Mouse (Mus musculus): Measurements from ENCODE around the gene Dst. TPM values are rescaled to one million over a fixed set of nuclear protein-coding genes. Genes with fewer than 3 reads are reported as not detected.

Dst gene
- total RNA-seq, 2 experiments from 2014 or later, result 202 to 225 TPM

DNA sequence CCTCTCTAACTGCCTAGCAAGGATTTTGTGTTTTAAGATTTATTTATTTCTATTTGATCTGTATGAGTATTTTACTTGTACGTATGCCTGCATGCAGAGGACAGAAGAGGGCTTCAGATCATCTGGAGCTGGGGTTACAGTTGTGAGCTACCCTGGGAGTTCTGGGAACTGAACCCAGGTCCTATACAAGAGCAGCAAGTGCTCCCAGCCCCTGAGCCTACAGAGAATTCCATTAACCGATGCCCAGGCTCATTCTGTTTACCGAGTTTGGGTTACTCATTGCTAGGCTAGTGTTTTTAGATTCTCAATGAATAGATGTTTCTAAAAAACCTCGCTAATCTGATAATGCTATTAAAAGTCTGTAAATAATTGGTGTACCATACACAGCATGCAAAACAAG, 67.3 kb downstream of the Dst start:
- DNase-seq (ENCODE audit: low spot score in 2 of 2), result no peak

DNA sequence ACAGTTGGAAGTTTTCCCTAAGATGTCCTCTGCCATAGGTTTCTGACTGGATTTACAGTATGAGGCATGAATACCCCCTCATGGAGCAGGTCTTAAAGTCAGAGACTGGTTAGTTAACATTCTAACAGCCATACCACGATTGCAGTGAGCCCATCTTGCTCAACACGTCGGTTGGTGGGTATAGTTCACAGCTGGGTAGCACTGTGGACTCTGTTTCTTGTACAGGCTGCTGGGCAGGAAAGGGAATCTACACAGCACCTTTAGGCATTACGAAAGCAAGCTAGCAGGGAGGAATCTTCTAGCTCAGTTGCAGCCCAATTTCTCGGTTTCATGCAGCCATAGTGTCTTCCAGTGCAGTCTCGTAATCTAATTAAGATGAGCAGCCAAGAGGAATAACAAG, 69.8 kb downstream of the Dst start:
- no peak for DNase-seq (ENCODE audit: low spot score in 2 of 2)

DNA sequence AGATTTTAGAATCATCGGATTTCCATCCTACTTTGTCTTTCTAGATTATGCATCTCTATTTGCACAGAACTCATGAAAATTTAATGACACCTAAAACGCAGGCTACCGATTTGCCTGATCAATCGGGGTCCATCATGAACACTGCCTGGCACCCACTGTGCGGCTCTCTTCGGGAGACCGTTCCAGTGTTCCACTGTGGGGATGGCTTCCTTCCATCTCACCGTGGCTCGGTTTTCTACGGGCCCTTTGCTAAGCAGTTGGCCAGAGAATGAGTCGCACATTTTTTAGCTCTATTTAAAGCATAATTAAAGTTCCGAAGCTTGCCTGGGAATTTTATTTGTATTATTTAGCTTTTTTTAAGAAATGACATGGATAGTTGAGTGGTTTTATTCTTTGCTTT, 72.4 kb downstream of the Dst start:
- no peak for DNase-seq (ENCODE audit: low spot score in 2 of 2)

GRCm38 (mm10) chr1:33989643-33990042, 81.6 kb downstream of the Dst start:
- no peak for DNase-seq (ENCODE audit: low spot score in 2 of 2)

DNA sequence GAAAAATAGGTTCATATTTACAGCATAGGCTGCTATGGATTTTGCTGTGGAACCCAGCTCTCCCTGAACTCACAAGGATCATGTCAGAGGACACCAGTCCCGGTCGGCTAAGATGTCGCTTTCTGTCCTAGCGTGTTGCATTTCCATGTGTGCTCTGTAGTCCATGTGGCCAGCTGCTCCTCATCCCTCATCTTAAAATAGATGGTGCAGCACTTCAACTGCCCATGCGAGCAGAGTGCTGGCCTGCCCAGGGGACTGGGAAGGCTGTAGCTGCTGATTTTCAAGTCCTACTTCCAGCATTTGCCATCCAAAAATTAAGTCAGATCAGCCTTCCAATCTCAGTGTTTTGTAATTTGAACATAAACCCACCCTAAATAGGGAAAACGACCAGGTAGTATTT, 83.0 kb downstream of the Dst start:
- no peak for DNase-seq (ENCODE audit: low spot score in 2 of 2)

GRCm38 (mm10) chr1:33992810-33993209, 84.8 kb downstream of the Dst start:
- no peak for DNase-seq (ENCODE audit: low spot score in 2 of 2)

- no peak for DNase-seq (ENCODE audit: low spot score in 2 of 2)
Observed at GRCm38 (mm10) chr1:33994201-33994600, 86.2 kb downstream of the Dst start.

- no peak for DNase-seq (ENCODE audit: low spot score in 2 of 2)
Observed at GRCm38 (mm10) chr1:33995386-33995785, 87.4 kb downstream of the Dst start.

GRCm38 (mm10) chr1:33996105-33996887, 88.3 kb downstream of the Dst start:
- no peak for DNase-seq (ENCODE audit: low spot score in 2 of 2)

DNA sequence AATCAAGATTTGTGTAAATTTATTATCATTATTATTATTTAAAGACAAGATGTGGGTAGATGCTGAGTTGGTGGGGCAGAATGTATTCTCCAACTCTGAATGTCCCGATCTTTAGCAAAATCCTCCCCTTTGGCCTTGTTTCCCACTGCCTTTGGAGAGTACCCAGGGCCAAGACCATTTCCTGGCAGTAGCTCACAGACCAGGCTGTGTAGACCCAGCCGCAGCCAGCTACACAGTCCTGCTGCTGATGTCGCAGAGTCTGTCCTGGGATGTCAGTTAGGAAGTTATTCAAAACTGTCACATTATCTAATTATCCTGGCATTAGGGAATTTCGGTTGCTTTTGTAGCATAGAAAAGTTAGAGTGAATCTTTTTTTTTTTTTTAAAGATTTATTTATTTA, 94.3 kb downstream of the Dst start:
- no peak for DNase-seq (ENCODE audit: low spot score in 2 of 2)

DNA sequence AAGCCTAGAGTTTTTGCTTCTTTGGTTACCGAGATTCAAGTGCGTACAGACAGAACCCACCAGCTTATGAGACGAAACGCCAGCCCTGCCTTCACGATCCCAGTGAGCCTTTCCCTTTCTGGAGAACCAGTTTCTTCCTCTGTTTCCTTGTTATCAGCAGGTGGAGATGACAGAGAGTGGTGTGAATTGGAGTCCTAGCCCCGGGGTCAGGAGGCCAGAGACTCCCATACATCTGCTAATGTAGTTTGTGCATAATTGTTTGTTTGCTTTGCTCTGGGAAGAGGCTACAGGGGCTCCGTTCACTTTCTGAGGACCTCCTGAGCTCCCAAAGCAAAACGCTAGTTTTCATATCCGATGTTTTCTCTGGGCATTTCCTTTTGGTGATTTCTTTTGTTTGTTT, 94.9 kb downstream of the Dst start:
- no peak for DNase-seq (ENCODE audit: low spot score in 2 of 2)

- DNase-seq (ENCODE audit: low spot score in 2 of 2), result no peak
Observed at GRCm38 (mm10) chr1:34005238-34005725, 97.3 kb downstream of the Dst start.

DNA sequence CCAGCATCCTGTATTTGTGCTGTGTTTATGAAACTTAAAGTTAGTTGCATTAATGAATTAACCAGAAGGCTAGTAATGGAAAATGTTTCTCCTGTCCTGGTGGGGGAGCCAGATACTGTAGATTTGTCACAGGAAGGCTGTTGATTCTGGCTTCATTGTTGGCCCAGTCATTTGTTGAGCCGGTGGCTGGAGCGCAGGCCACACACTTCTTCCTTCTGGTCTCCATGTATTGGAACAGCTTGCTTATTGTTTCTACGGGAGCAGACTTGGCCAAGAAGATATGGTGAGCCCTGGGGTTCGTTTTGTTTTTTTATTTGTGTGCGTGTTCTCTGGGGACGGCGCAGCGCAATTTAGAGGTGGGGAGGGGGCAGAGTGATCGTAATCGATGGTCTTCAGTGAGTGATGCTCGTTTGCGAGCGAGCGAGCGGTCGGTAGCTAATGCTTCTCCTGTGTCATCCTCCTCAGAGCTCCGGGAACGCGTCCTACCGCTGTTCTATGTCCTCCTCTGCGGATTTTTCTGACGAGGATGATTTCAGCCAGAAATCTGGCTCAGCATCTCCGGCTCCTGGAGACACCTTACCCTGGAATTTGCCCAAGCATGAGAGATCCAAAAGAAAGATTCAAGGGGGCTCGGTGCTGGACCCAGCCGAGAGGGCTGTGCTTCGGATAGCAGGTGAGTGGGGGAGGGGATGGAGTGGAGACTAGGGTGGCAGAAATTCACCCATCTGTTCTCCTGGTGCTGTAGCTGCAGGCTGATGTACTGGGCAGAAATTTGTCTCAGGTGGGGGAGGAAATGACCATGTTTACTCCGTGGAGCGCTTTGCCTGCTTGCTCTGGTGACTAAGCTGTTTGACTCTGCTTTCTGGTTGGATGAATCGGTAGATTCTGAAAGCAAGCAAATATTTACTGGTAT, 98.0 kb downstream of the Dst start:
- DNase-seq (ENCODE audit: low spot score in 2 of 2), result peak; percentile 64 to 79

DNA sequence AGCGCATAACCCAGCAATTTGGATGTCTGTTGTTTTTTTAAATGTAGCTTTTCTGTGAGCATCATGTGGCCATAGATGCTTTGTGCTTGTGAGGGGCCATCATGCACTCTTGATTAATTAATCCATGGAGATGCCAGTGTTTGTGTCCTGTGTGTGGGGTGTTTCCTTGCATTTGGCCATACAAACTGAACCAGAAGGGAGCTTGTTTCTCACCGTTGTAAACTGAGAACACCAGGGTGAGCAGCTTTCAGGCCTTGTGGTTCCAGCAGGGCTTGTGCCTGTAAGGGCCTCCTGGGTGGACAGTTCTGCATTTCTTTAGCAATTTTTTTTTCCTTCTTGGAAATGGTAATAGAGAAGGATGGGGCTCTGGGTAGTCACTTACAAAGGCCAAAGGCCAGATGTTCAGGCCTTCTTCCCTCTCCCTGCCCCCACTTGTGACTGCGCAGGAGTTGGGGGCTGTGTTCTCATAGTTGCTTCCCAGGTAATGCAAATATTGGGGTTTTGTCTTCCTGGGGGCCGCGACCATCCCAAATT, 98.9 kb downstream of the Dst start:
- no peak for DNase-seq (ENCODE audit: low spot score in 2 of 2)

DNA sequence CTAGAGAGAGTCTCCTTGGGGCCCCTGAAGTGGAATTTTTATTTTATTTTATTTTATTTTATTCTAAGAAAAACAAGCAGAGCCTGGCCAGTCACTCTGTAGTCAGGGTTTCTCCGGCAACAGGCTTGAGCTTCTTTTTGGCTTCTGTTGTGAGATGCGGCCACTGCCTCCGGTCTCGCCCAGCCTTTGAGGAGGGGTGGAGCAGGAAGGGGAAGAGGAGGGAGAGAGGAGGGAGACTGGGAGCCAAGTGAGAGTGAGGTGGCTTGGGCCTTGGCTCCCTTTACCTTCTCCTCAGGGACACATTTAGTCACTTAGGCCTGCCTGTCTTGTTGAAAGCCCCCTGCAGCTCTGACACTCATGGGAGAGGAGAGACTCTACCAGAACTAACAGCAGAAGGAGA, 99.4 kb downstream of the Dst start:
- no peak for DNase-seq (ENCODE audit: low spot score in 2 of 2)

DNA sequence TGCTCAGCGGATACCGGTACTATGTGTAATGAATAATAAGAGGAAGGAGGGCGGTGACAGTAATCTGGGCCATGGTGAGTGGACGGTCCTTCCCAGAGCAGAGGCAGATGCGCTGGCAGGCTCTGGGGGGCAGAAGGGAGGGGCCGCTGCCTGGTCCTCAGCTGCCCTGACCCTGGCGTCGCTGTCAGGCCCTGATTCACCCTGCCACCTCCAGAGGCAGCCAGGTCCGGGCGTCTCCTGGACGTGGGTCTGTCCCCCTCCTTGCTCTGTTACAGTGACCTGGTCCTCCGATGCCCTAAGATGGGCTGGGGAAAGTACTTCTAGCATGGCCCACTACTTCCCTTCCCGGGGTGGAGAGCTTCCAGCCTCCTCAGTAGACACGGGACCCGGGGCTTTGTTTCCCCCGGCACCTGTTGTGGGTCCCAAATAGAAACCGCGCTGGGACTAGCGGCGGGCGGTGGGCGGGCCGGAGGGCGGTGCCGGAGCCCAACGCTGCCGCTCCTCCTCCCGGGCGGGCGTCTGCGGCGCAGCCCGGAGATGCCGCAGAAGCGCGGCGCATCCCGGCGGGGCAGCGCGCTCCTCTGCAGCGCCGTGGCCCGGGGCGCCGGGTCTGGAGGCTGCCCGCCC, 103.1 kb downstream of the Dst start:
- DNase-seq (ENCODE audit: low spot score in 2 of 2), result peak; percentile 57 to 72

DNA sequence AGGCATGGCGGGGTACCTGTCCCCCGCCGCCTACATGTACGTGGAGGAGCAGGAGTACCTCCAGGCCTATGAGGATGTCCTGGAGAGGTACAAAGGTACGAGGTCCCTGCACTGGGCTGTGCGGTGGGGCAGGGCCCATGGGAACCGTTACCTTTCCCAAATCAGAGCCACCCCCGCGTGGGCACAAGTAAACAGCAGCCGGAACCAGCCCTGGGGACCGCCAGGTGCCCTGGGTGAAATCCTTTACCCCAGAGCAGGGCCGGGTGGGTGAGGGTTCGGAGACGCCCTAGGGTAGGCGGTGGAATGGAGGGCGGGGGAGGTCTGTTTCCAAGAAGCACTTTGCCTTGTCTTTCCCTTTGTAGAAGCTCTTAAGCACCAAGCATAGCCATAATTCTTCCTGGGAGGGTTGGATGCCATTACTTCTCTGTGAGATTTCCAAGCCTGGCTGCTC, 103.8 kb downstream of the Dst start:
- peak in 1 of 2 experiments; percentile 13 for DNase-seq (ENCODE audit: low spot score in 2 of 2)

- no peak for DNase-seq (ENCODE audit: low spot score in 2 of 2)
Observed at GRCm38 (mm10) chr1:34013490-34013889, 105.5 kb downstream of the Dst start.

DNA sequence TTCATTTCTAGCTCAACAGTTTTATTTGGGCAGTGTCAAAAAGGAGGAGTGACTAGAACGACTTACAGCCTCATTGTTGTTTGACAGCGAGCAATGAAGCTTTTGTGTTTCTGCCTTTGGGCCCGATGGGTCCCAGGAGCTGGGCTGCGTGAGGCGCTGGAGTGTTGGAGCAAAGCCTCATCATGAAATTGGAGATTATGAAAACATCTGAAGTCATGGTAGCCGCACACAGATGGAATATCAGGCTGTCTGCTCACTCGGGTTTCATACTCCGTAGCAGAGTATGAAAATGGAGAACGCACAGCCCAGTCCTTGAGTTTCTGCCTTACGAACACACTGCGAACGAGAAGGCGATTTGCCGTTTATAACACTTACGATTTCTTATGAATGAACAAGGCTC, 108.8 kb downstream of the Dst start:
- DNase-seq (ENCODE audit: low spot score in 2 of 2), result no peak

DNA sequence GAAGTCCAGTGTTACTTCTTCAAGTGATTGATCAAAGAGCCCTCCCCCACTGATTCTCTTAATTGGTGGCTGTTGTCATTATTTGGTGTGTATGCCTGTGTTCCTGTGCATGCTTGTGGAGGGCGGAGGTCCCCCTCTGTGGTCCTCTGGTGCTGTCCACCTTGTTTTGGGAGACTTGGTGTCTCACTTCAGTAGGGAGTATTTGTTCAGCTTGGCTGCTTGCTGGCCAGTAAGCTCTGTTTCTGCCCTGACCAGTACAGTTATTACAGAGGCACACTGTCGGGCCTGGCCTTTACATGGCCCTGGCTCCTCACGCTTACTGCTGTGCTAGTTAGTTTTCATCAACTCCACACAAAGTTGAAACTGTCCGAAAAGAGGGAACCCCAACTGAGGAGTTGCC, 109.3 kb downstream of the Dst start:
- no peak for DNase-seq (ENCODE audit: low spot score in 2 of 2)

- no peak for DNase-seq (ENCODE audit: low spot score in 2 of 2)
Observed at GRCm38 (mm10) chr1:34020599-34020998, 112.6 kb downstream of the Dst start.
